Mouse (Mus musculus) stomach, embryonic 14.5 days (tissue): ENCODE measurements around the gene Tmem160. TPM values are rescaled to one million over a fixed set of nuclear protein-coding genes. Genes with fewer than 3 reads are reported as not detected.

Experiments used
- polyA plus RNA-seq: library from polyadenylated mRNA; unstranded; fragments of >200 nt; fragmentation: Nextera tagmentation; extraction: Ambion mirVana; gene quantifications from 2 replicates; pipeline ENCODE4 v1.2.1, GENCODE M21; 2014

Tmem160 gene
- polyA plus RNA-seq, 1 experiment from 2014 or later: 53.9 TPM

Other genes with a start within 250 kb of the Tmem160 start
- 8.4 and 9.9 TPM in 2 replicates for gene Dhx34, start 230.7 kb upstream of the Tmem160 start, polyA plus RNA-seq
- gene C5ar2, start 208.6 kb upstream of the Tmem160 start, polyA plus RNA-seq: 0.14 and 0.27 TPM in 2 replicates
- gene C5ar1, start 193.2 kb upstream of the Tmem160 start, polyA plus RNA-seq: 2.4 and 3.2 TPM in 2 replicates
- 19.0 and 19.5 TPM in 2 replicates for gene Inafm1, start 179.2 kb upstream of the Tmem160 start, polyA plus RNA-seq
- 20.5 and 23.4 TPM in 2 replicates for gene Ccdc9, start 166.0 kb upstream of the Tmem160 start, polyA plus RNA-seq
- gene Bbc3, start 144.4 kb upstream of the Tmem160 start, polyA plus RNA-seq: 5.2 and 5.3 TPM in 2 replicates
- gene Sae1, start 65.0 kb upstream of the Tmem160 start, polyA plus RNA-seq: 266 and 292 TPM in 2 replicates
- 16.3 and 20.6 TPM in 2 replicates for gene Zc3h4, start 51.9 kb upstream of the Tmem160 start, polyA plus RNA-seq
- gene Npas1, start 24.9 kb downstream of the Tmem160 start, polyA plus RNA-seq: 0.17 TPM in 1 of 2 replicates, not detected in the other
- gene Arhgap35, start 162.2 kb downstream of the Tmem160 start, polyA plus RNA-seq: 19.9 and 21.2 TPM in 2 replicates
- gene Ceacam15, start 222.9 kb downstream of the Tmem160 start, polyA plus RNA-seq: not detected in 2 replicates